Mouse (Mus musculus) brain, embryonic 14.5 days (tissue): ENCODE data around the gene 2310030G06Rik.

Experiments
- CTCF ChIP-seq: fragments of 200-500 bp; IDR thresholded peaks from 2 replicates; pipeline ENCODE4 v1.5.1; 2012; ENCODE audit warnings: inconsistent platforms, mild to moderate bottlenecking, moderate library complexity, borderline replicate concordance; ENCODE audit not compliant: insufficient read depth, insufficient read length; ENCODE audit errors: extremely low read depth
- POLR2A ChIP-seq: fragments of 200-500 bp; IDR thresholded peaks from 2 replicates; pipeline ENCODE4 v1.6.1; 2012; ENCODE audit warnings: mild to moderate bottlenecking, inconsistent platforms, borderline replicate concordance; ENCODE audit not compliant: poor library complexity, insufficient read depth, insufficient read length, severe bottlenecking; ENCODE audit errors: extremely low read depth

GRCm38 (mm10) chr9:50767531-50768106, 21.3 kb upstream of the 2310030G06Rik start:
- TF ChIP-seq CTCF = no peak
- TF ChIP-seq POLR2A = no peak
